Comparison of ENCODE assay signal across 25 mouse cellular contexts in the genomic region with DNA sequence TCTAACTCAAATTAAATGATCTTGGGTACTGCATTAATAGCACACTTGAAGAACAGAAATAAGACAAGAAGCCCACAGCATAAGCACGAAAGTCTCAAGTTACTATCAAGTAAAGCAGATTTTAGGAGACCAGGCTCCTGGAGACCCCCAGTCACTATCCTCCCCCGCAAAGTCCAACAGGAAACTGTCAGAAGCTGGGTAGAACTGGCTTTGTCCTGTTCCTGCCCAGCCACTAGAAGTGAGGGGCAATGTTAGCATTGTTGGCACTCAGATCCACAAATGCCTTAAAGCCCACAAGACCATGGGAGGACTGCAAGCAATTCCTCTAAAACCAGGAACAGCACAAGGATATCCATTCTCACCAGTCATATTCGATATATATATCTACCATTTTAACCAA.
"Had no signal": no experiment of that assay in that cellular context is flagged by ENCODE, and none has a peak within 500 bp of the region (broad histone marks: within the 10 kb centered on the region; RNA-seq: fewer than 3 reads in every experiment).

No protein-coding gene starts in this region.

- ATAC-seq: hindbrain, embryonic 16.5 days; inflammation-experienced regulatory T-cells, adult 6 months; intestine, embryonic 15.5 days; intestine, postnatal 0 days had no signal

- H3K4me2 ChIP-seq: heart, embryonic 12.5 days; hindbrain, embryonic 12.5 days; hindbrain, embryonic 14.5 days; intestine, embryonic 15.5 days; liver, embryonic 11.5 days; liver, embryonic 13.5 days; liver, embryonic 15.5 days had no signal

- H3K9ac ChIP-seq: heart, embryonic 12.5 days; hindbrain, embryonic 12.5 days; hindbrain, embryonic 14.5 days; intestine, embryonic 15.5 days; liver, embryonic 13.5 days; liver, embryonic 15.5 days had no signal

- H3K27ac ChIP-seq: heart, embryonic 10.5 days; hindbrain, embryonic 10.5 days; hindbrain, embryonic 12.5 days; hindbrain, embryonic 14.5 days; intestine, embryonic 15.5 days; layer of hippocampus, adult 2 months; left cerebral cortex, adult 2 months; liver, embryonic 13.5 days; liver, embryonic 15.5 days had no signal

- H3K27me3 ChIP-seq: heart, embryonic 12.5 days; hindbrain, embryonic 12.5 days; intestine, embryonic 15.5 days; liver, embryonic 13.5 days; liver, embryonic 15.5 days had no signal

- DNase-seq: gastrocnemius, adult 2 months; gastrocnemius, postnatal 10 days; gastrocnemius, postnatal 25 days; heart, postnatal 10 days; heart, postnatal 4 days; kidney, adult 18-20 months; kidney, adult 8-10 months; kidney, postnatal 10 days; kidney, postnatal 25 days; kidney, postnatal 4 days; liver; liver, embryonic 13.5 days had no signal

- H3K9me3 ChIP-seq: heart, embryonic 10.5 days; heart, embryonic 12.5 days; hindbrain, embryonic 10.5 days; hindbrain, embryonic 12.5 days; intestine, embryonic 15.5 days; liver, embryonic 13.5 days; liver, embryonic 15.5 days had no signal

- H3K4me3 ChIP-seq: gastrocnemius, adult 2 months; heart, embryonic 10.5 days; heart, embryonic 12.5 days; hindbrain, embryonic 10.5 days; hindbrain, embryonic 12.5 days; intestine, embryonic 15.5 days; layer of hippocampus, adult 2 months; left cerebral cortex, adult 2 months; liver, embryonic 13.5 days; liver, embryonic 15.5 days had no signal

- H3K36me3 ChIP-seq: heart, embryonic 10.5 days; heart, embryonic 12.5 days; hindbrain, embryonic 10.5 days; hindbrain, embryonic 12.5 days; intestine, embryonic 15.5 days; liver, embryonic 13.5 days; liver, embryonic 15.5 days had no signal

- H3K4me1 ChIP-seq: intestine, embryonic 15.5 days; liver, embryonic 13.5 days; liver, embryonic 15.5 days had no signal
